Mouse (Mus musculus) intestine, embryonic 14.5 days (tissue): ENCODE measurements around the gene Me1. TPM values are rescaled to one million over a fixed set of nuclear protein-coding genes. Genes with fewer than 3 reads are reported as not detected.

Source experiments
- ATAC-seq: fragments of 200-750 bp; cut with Nextera tagmentation; replicated peaks from 2 replicates; pipeline ENCODE4 v1.8.0; 2017; ENCODE audit warnings: low read depth, moderate number of reproducible peaks, moderate TSS enrichment, moderate library complexity; ENCODE audit not compliant: low FRiP score, low TSS enrichment
- DNase-seq: peaks from one replicate; pipeline ENCODE4 v3.0.0-alpha.2; 2018; ENCODE audit warnings: low spot score
- H3K27ac ChIP-seq: fragments of 300-500 bp; sonication (generic); 2 replicates; pipeline ENCODE4 v1.5.1; 2014; ENCODE audit warnings: low read depth, mild to moderate bottlenecking, control low read depth
- H3K27me3 ChIP-seq: fragments of 300-500 bp; sonication (generic); replicated peaks from 2 replicates; pipeline ENCODE4 v1.6.1; 2014; ENCODE audit warnings: low read length, control low read depth; ENCODE audit not compliant: control insufficient read depth, insufficient read depth
- H3K36me3 ChIP-seq: fragments of 300-500 bp; sonication (generic); 2 replicates; pipeline ENCODE4 v1.6.1; 2014; ENCODE audit warnings: low read length, control low read depth; ENCODE audit not compliant: control insufficient read depth, insufficient read depth
- H3K4me1 ChIP-seq: fragments of 300-500 bp; sonication (generic); replicated peaks from 2 replicates; pipeline ENCODE4 v1.6.1; 2014; ENCODE audit warnings: low read length, control low read depth, mixed read lengths; ENCODE audit not compliant: control insufficient read depth, insufficient read depth
- H3K4me2 ChIP-seq: fragments of 300-500 bp; sonication (generic); 2 replicates; pipeline ENCODE4 v1.6.1; 2014; ENCODE audit warnings: low read length
- H3K4me3 ChIP-seq: fragments of 300-500 bp; sonication (generic); 2 replicates; pipeline ENCODE4 v1.5.1; 2014; ENCODE audit warnings: low read depth, low read length, control low read depth, mixed read lengths
- H3K9ac ChIP-seq: fragments of 300-500 bp; sonication (generic); 2 replicates; pipeline ENCODE4 v1.6.1; 2014; ENCODE audit warnings: mild to moderate bottlenecking, low read length
- H3K9me3 ChIP-seq: fragments of 300-500 bp; sonication (generic); 2 replicates; pipeline ENCODE4 v1.6.1; 2016; ENCODE audit warnings: low read length, control low read depth; ENCODE audit not compliant: control insufficient read depth
- WGBS: fragments of 180-500 bp; shearing (Covaris S2); extraction: QIAGEN DNeasy Blood & Tissue Kit; methylation state at CpG from one replicate; pipeline ENCODE4 v1.1.7; 2014; 5-methylcytosine and 5-hydroxymethylcytosine counted together
- polyA plus RNA-seq: library from polyadenylated mRNA; unstranded; fragments of >200 nt; fragmentation: Nextera tagmentation; extraction: Ambion mirVana; gene quantifications from 2 replicates; pipeline ENCODE4 v1.2.1, GENCODE M21; 2014

The Me1 gene
- polyA plus RNA-seq, 1 experiment from 2014 or later = 11.6 TPM

DNA sequence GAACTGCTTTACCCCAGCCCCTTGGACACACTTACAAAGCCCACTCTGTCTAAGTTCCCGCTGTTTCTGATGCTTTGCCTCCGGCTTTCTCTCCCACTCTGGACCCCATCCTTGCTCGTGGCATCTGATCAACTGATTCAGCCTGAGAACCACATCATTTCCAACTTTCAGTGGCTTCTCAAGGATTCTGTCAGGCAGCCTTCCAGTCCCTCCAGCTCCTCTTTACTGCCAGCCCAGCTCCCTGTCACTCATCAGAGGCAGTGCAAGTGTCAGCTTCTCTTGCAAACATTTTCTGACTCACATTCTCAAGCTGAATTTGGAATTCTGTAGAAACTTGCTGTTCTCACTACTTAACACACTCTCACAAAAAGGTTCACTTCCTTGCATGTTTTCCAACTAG lies 34.5 kb downstream of the Me1 start:
- no peaks in the 10 kb centered on the region for H3K36me3 ChIP-seq
- 90% methylated on average over 3 of the region's 3 CpGs for WGBS
- H3K4me2 ChIP-seq = no peak overlapping the region
- DNase-seq (no peak), ATAC-seq (no peak)
- no peaks in the 10 kb centered on the region for H3K4me1 ChIP-seq
- H3K9me3 ChIP-seq = no peaks in the 10 kb centered on the region
- H3K9ac ChIP-seq = no peak overlapping the region
- H3K4me3 ChIP-seq = no peak overlapping the region
- H3K27ac ChIP-seq = no peak overlapping the region
- no peaks in the 10 kb centered on the region for H3K27me3 ChIP-seq

DNA sequence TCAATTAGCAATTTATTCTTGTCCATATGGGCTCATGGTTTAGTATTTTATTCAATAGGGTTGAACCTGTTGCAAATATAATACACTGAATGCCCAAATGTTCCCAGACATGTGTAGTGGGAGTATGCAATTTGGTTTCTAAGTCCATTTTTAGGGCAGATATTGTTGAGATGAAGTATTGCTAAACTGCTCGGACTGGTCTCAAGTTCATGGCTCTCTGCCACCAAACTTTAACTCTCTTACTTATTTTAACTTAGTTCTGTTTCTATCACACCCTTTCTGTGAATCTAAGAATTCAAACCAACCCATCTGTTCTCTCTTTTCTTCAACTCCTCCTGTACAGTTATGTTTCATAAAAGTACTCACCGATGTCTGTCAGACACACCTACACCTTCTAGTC lies 35.4 kb downstream of the Me1 start:
- ATAC-seq = no peak

GRCm38 (mm10) chr9:86658347-86658746 lies 37.4 kb downstream of the Me1 start:
- H3K36me3 ChIP-seq = no peaks in the 10 kb centered on the region
- H3K27me3 ChIP-seq = no peaks in the 10 kb centered on the region
- ATAC-seq (no peak), DNase-seq (no peak)
- 82% methylated on average over 4 of the region's 4 CpGs for WGBS
- H3K4me1 ChIP-seq = no peaks in the 10 kb centered on the region
- no peak overlapping the region for H3K27ac ChIP-seq
- no peaks in the 10 kb centered on the region for H3K9me3 ChIP-seq
- no peak overlapping the region for H3K4me2 ChIP-seq
- no peak overlapping the region for H3K4me3 ChIP-seq
- H3K9ac ChIP-seq = no peak overlapping the region

More for the DNA sequence above, 35.4 kb downstream of the Me1 start:
- no peak overlapping the region for H3K4me3 ChIP-seq
- H3K4me1 ChIP-seq = no peaks in the 10 kb centered on the region
- DNase-seq = no peak
- no peaks in the 10 kb centered on the region for H3K9me3 ChIP-seq
- no peak overlapping the region for H3K27ac ChIP-seq
- no peak overlapping the region for H3K9ac ChIP-seq
- no peak overlapping the region for H3K4me2 ChIP-seq
- no peaks in the 10 kb centered on the region for H3K36me3 ChIP-seq
- H3K27me3 ChIP-seq = no peaks in the 10 kb centered on the region
- WGBS = 82% methylated on average over 2 of the region's 2 CpGs

DNA sequence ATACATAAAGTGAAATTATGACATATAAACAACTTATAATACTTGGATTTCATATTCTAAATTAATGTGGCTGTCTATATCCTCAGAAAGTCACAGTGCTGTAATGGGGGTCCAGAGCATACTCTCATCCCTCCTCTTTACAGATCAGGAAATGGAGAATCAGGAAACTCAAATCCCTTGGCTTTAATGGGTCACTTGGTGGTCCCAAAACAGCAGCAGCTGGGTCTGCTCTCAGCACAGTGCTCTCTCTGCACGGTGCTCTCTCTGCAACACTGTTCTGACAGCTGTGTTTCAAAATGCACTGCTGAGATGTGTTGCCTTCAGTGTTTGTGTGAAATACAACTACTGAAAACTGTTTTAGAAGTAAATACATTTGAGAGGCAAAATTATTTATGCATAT lies 43.6 kb downstream of the Me1 start:
- Histone ChIP-seq H3K4me1 (no peaks in the 10 kb centered on the region), H3K27me3 (no peaks in the 10 kb centered on the region), H3K9ac (no peak overlapping the region), H3K9me3 (no peaks in the 10 kb centered on the region), H3K4me2 (no peak overlapping the region), H3K27ac (no peak overlapping the region), H3K36me3 (no peaks in the 10 kb centered on the region), H3K4me3 (no peak overlapping the region)
- no peak for ATAC-seq
- DNase-seq = no peak
- WGBS = 50% methylated on average over 1 of the region's 1 CpGs

- H3K4me2 ChIP-seq = no peak overlapping the region
- H3K9me3 ChIP-seq = no peaks in the 10 kb centered on the region
- DNase-seq (no peak), ATAC-seq (no peak)
- H3K4me1 ChIP-seq = no peaks in the 10 kb centered on the region
- H3K4me3 ChIP-seq = no peak overlapping the region
- 64% methylated on average over 3 of the region's 3 CpGs for WGBS
- H3K9ac ChIP-seq = no peak overlapping the region
- H3K27ac ChIP-seq = no peak overlapping the region
- no peaks in the 10 kb centered on the region for H3K27me3 ChIP-seq
- H3K36me3 ChIP-seq = no peaks in the 10 kb centered on the region
Observed at GRCm38 (mm10) chr9:86651254-86651653, 44.5 kb downstream of the Me1 start.

DNA sequence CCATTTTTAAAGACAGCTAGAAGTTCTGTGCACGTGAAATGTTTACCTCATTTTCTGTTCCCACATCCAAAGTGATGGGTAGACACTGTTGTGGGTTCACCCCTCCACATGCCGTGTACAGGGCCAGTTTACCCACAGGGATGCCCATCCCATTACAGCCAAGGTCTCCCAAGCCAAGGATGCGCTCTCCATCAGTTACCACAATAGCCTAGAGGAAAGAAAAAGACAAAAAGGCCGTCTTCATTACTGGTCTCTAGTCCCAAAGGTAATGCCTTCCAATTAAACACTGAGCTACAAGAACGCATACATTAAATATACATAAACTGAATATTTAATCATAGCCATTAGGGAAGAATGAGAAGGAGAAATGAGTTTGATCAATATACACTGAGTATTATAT lies 44.9 kb downstream of the Me1 start:
- no peaks in the 10 kb centered on the region for H3K9me3 ChIP-seq
- ATAC-seq (no peak), DNase-seq (no peak)
- H3K9ac ChIP-seq = no peak overlapping the region
- no peaks in the 10 kb centered on the region for H3K36me3 ChIP-seq
- no peak overlapping the region for H3K4me2 ChIP-seq
- H3K4me1 ChIP-seq = no peaks in the 10 kb centered on the region
- no peak overlapping the region for H3K27ac ChIP-seq
- no peak overlapping the region for H3K4me3 ChIP-seq
- WGBS = 89% methylated on average over 5 of the region's 5 CpGs
- H3K27me3 ChIP-seq = no peaks in the 10 kb centered on the region

GRCm38 (mm10) chr9:86647931-86648550 lies 47.7 kb downstream of the Me1 start:
- Histone ChIP-seq H3K36me3 (no peaks in the 10 kb centered on the region), H3K4me1 (no peaks in the 10 kb centered on the region), H3K4me2 (no peak overlapping the region), H3K9ac (no peak overlapping the region), H3K27me3 (no peaks in the 10 kb centered on the region), H3K4me3 (no peak overlapping the region), H3K9me3 (no peaks in the 10 kb centered on the region), H3K27ac (no peak overlapping the region)
- DNase-seq = no peak
- 64% methylated on average over 7 of the region's 7 CpGs for WGBS
- ATAC-seq = no peak

GRCm38 (mm10) chr9:86646807-86647206 lies 48.9 kb downstream of the Me1 start:
- H3K4me2 ChIP-seq = no peak overlapping the region
- H3K27me3 ChIP-seq = no peaks in the 10 kb centered on the region
- no peaks in the 10 kb centered on the region for H3K4me1 ChIP-seq
- 5% methylated on average over 1 of the region's 1 CpGs for WGBS
- no peak overlapping the region for H3K4me3 ChIP-seq
- H3K36me3 ChIP-seq = no peaks in the 10 kb centered on the region
- H3K27ac ChIP-seq = no peak overlapping the region
- H3K9me3 ChIP-seq = no peaks in the 10 kb centered on the region
- DNase-seq (no peak), ATAC-seq (no peak)
- H3K9ac ChIP-seq = no peak overlapping the region

GRCm38 (mm10) chr9:86643497-86643896 lies 52.3 kb downstream of the Me1 start:
- H3K4me1 ChIP-seq = no peaks in the 10 kb centered on the region
- no peaks in the 10 kb centered on the region for H3K9me3 ChIP-seq
- H3K4me2 ChIP-seq = no peak overlapping the region
- no peak overlapping the region for H3K9ac ChIP-seq
- H3K27ac ChIP-seq = no peak overlapping the region
- no peak for ATAC-seq
- H3K27me3 ChIP-seq = no peaks in the 10 kb centered on the region
- H3K36me3 ChIP-seq = no peaks in the 10 kb centered on the region
- 90% methylated on average over 4 of the region's 4 CpGs for WGBS
- no peak overlapping the region for H3K4me3 ChIP-seq
- DNase-seq = no peak
